Mouse (Mus musculus) testis, adult 2 months (tissue): ENCODE measurements around the gene Gigyf1.

Experiments used
- CTCF ChIP-seq: fragments of 200-500 bp; IDR thresholded peaks from 2 replicates; pipeline ENCODE4 v1.5.1; 2012; ENCODE audit warnings: low read depth, mild to moderate bottlenecking, inconsistent platforms, low read length, moderate library complexity; ENCODE audit not compliant: control insufficient read depth, insufficient read depth, insufficient replicate concordance
- POLR2A ChIP-seq: fragments of 200-500 bp; IDR thresholded peaks from 2 replicates; pipeline ENCODE4 v1.6.1; 2012; ENCODE audit warnings: low read depth, mild to moderate bottlenecking, inconsistent platforms, low read length, moderate library complexity; ENCODE audit not compliant: control insufficient read depth

DNA sequence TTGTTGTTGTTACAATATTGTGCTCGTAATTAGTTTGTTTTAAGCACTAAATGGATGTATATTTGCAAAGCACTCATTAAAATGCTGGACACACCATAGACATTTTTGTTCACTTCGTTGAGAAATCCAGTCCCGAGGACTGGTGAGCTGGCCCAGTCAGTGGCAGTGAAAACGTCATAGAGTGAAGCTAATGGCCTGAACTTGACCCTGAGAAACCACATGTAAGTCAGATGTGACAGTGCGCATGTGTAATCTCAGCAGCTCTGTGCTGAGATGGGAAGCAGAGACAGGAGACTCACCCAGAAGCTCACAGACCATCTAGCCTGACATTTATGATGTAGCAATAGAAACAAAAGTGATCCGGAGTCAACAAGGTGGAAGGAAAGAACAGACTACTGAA, 26.6 kb downstream of the Gigyf1 start:
- TF ChIP-seq CTCF (no peak), POLR2A (no peak)
